Mouse (Mus musculus) G1E (cell line): ENCODE measurements around the gene Asl.

ENCODE experiments used
- CTCF ChIP-seq: IDR thresholded peaks from 2 replicates; pipeline ENCODE4 v1.5.1; 2012; ENCODE audit warnings: low read depth, low read length, inconsistent platforms, mixed read lengths
- GATA1 ChIP-seq: IDR thresholded peaks from 2 replicates; pipeline ENCODE4 v1.6.1; 2012; ENCODE audit warnings: borderline replicate concordance, low read length, inconsistent platforms, mixed read lengths
- POLR2AphosphoS5 ChIP-seq: IDR thresholded peaks from 2 replicates; pipeline ENCODE4 v1.6.1; 2012; ENCODE audit warnings: low read depth, low read length, inconsistent platforms; ENCODE audit not compliant: insufficient replicate concordance
- TAL1 ChIP-seq: conservative IDR thresholded peaks from 2 replicates; pipeline ENCODE4 v1.6.1; 2012; ENCODE audit warnings: low read depth, low read length, inconsistent platforms, mixed read lengths

GRCm38 (mm10) chr5:130056303-130056702 is 27.3 kb upstream of the Asl start:
- TF ChIP-seq CTCF (no peak), POLR2AphosphoS5 (no peak), GATA1 (no peak), TAL1 (no peak)
